Mouse (Mus musculus) cerebellum, adult 2 months (tissue): Measurements from ENCODE around the gene Spata1.

Source experiments
- CTCF ChIP-seq: fragments of 200-500 bp; IDR thresholded peaks from 2 replicates; pipeline ENCODE4 v1.5.1; 2011; ENCODE audit warnings: low read depth, mild to moderate bottlenecking, control low read depth, low read length, moderate library complexity, borderline replicate concordance; ENCODE audit not compliant: insufficient read depth
- POLR2A ChIP-seq: fragments of 200-500 bp; IDR thresholded peaks from 2 replicates; pipeline ENCODE4 v1.6.1; 2011; ENCODE audit warnings: low read length, control low read depth, borderline replicate concordance; ENCODE audit not compliant: insufficient read depth

- TF ChIP-seq CTCF = no peak
- no peak for TF ChIP-seq POLR2A
Measured at GRCm38 (mm10) chr3:146528335-146528734, 28.8 kb upstream of the Spata1 start.
